Mouse (Mus musculus): ENCODE measurements around the gene Speer4a.
"Not testable (repeated sequence)": the region's sequence is repeated elsewhere in the genome, so short reads cannot be mapped to it uniquely, and the experiment has no call there.

The Speer4a gene

GRCm38 (mm10) chr5:26039458-26039857 lies at the start of gene Speer4a:
Speer4a (minus strand) TSS chr5:26039558.
- not testable (repeated sequence) for DNase-seq

- DNase-seq, result not testable (repeated sequence)
Observed at GRCm38 (mm10) chr5:26079023-26079422, 39.7 kb upstream of the Speer4a start.

DNA sequence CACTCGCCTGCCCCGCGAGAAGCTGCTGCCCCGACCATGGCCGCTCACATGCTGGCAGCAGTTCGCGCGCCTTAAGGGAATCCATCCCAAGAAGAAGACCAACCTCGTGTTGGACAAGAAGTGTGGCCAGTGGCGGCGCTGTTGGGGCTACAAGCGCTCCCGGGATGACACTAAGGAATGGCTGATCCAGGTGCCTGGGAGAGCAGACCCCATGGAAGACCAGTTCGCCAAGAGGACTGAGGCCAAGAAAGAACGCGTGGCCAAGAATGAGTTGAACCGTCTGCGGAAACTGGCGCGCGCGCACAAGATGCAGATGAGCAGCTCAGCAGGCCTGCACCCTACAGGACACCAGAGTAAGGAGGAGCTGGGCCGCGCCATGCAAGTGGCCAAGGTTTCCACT lies 31.4 kb upstream of the Speer4a start:
- no peak for DNase-seq

DNA sequence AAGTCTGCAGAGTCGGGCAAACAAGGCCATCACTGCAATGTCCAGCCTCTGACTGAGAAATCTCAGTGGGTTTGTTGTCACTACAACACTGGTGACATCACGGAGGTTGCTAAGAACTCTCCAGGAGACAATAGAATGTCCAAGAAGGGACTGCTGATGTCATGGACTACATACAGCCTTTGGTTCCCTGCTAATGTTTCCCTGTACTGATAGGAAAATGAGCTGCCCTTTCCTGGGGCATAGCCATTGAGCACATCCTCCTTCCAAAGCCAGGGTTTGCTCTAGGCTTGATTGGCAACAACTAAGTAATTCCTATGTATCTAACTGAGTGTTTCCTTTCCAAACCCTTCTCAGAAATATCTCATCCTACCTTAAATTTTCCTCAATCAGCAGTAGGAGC lies 19.1 kb upstream of the Speer4a start, which contains the start of gene Gm7347:
Gene Gm7347 (minus strand): TSS at position 101 of the 400 bp plus-strand sequence.
- DNase-seq, result not testable (repeated sequence)

- DNase-seq, result not testable (repeated sequence)
Observed at GRCm38 (mm10) chr5:26022816-26023215, 16.5 kb downstream of the Speer4a start, which contains the start of gene Gm5862. Gm5862 (minus strand) TSS chr5:26022916.

DNA sequence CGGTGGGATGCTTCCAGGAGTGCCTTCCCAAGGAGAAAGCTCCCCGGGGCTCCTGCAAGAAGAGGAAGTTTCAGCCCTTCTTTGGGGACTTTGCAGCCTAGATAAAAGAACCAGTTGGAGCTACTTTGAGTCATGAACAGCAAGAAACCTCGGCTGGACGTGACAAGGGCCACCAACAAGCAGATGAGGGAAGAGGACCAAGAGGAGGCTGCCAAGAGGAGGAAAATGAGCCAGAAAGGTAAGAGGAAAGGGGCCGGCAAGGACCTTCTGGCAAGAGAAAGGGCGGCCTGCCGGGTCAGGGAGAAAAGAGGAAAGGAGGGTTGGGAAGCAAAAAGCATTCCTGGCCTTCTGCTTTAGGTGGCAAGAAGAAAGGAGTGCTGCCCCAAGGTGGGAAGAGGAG lies 31.7 kb downstream of the Speer4a start:
- not testable (repeated sequence) for DNase-seq

DNA sequence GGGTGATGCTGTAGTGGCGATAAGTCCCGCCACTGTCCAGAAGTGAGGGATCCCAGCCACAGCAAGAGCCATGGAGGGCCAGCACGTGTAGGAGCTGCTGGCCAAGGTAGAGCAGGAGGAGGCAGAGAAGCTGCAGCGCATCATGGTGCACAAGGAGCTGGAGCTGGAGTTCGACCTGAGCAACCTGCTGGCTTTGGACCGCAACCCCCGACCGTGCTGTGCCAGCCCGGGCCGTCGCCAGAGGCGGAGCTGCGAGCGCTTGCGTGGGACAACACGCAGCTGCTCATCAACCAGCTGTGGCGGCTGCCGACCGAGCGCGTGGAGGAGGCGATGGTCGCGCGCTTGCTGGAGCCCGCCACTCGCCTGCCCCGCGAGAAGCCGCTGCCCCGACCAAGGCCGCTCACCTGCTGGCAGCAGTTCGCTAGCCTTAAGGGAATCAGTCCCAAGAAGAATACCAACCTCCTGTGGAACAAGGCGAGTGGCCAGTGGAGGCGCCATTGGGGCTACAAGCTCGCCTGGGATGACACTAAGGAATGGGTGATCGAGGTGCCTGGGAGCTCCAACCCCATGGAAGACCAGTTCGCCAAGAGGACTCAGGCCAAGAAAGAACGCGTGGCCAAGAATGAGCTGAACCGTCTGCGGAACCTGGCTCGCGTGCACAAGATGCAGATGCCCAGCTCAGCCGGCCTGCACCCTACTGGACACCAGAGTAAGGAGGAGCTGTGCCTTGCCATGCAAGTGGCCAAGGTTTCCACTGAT lies 32.2 kb downstream of the Speer4a start:
- DNase-seq, result not testable (repeated sequence)

- DNase-seq, result not testable (repeated sequence)
Observed at GRCm38 (mm10) chr5:26004698-26005097, 34.7 kb downstream of the Speer4a start, which contains the start of gene Gm1979. Gm1979 (minus strand) TSS chr5:26004798.

DNA sequence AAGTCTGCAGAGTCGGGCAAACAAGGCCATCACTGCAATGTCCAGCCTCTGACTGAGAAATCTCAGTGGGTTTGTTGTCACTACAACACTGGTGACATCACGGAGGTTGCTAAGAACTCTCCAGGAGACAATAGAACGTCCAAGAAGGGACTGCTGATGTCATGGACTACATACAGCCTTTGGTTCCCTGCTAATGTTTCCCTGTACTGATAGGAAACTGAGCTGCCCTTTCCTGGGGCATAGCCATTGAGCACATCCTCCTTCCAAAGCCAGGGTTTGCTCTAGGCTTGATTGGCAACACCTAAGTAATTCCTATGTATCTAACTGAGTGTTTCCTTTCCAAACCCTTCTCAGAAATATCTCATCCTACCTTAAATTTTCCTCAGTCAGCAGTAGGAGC lies 50.8 kb downstream of the Speer4a start, which contains the start of gene Gm21698:
Gene Gm21698 (minus strand): TSS at position 101 of the 400 bp plus-strand sequence.
- not testable (repeated sequence) for DNase-seq

Measured in kidney, adult 11 months (tissue).